Mouse (Mus musculus): ENCODE results near the gene Pde4d.

DNA sequence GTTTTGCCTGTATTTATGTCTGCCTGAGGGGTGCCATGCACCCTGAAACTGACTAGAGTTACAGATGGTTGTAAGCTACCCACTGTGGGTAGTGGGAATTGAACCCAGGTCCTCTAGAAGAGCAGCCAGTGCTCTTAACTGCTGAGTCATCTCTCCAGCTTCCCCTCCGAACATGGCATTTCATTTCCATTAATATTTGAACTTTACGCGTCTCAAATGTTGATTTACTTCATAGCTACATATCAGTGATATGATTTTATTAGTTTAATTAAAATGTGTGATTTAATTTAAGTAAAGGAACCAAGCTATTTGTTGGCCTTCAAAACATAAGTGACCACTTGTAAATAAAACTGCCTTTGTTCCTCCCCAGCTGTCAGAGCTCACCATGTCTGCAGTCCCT, 1239.4 kb downstream of the Pde4d start:
- TF ChIP-seq EP300 (optimal IDR thresholded peaks at IDR 0.05): no peak
- TF ChIP-seq CTCF (IDR thresholded peaks at IDR 0.05; ENCODE audit: low read depth): no peak

All from stomach, postnatal 0 days (tissue).